Mouse (Mus musculus): ENCODE data around the gene Cog1. TPM values are rescaled to one million over a fixed set of nuclear protein-coding genes. Genes with fewer than 3 reads are reported as not detected.
A peak's percentile ranks its signal among the peaks of the same experiment; 100 is the strongest.

Cog1 gene
- polyA plus RNA-seq (2015; fragmentation: Nextera tagmentation; extraction: Ambion mirVana): 15.5 and 16.6 TPM in 2 replicates

GRCm38 (mm10) chr11:113648690-113649352, at the start of gene Cog1:
Gene Cog1, plus strand, starts transcription at chr11:113649169.
- no peaks in the 10 kb centered on the region for H3K9me3 ChIP-seq
- H3K4me1 ChIP-seq: peaks cover 25% of the 10 kb centered on the region
- H3K9ac ChIP-seq: peak within 1 kb of the TSS; percentile 97
- peaks cover 24% of the 10 kb centered on the region for H3K36me3 ChIP-seq
- H3K27me3 ChIP-seq (replicated peaks): no peaks in the 10 kb centered on the region
- no peak for ATAC-seq (ENCODE audit: extremely low read depth, insufficient number of reproducible peaks, low FRiP score, low TSS enrichment)
- H3K4me2 ChIP-seq: peak within 1 kb of the TSS; percentile 85
- peak within 1 kb of the TSS; percentile 91 for H3K4me3 ChIP-seq
- peak within 1 kb of the TSS; percentile 85 for H3K27ac ChIP-seq (replicated peaks)
- 41% methylated on average over 26 of the region's 26 CpGs for WGBS

- H3K36me3 ChIP-seq: no peaks in the 10 kb centered on the region
- H3K27me3 ChIP-seq (replicated peaks): no peaks in the 10 kb centered on the region
- no peak for ATAC-seq (ENCODE audit: extremely low read depth, insufficient number of reproducible peaks, low FRiP score, low TSS enrichment)
- no peaks in the 10 kb centered on the region for H3K4me1 ChIP-seq
- no peak overlapping the region for H3K4me3 ChIP-seq
- H3K9me3 ChIP-seq: 0 out of 2 replicates have a peak, but pooled peaks cover 2% of the 10 kb centered on the region
- H3K9ac ChIP-seq: no peak overlapping the region
- H3K4me2 ChIP-seq: no peak overlapping the region
- no peak overlapping the region for H3K27ac ChIP-seq (replicated peaks)
- 79% methylated on average over 18 of the region's 18 CpGs for WGBS
These were observed 48.3 kb upstream of the Cog1 start for GRCm38 (mm10) chr11:113600526-113601245.

GRCm38 (mm10) chr11:113601616-113602343, 47.2 kb upstream of the Cog1 start:
- H3K9ac ChIP-seq: no peak overlapping the region
- 0 out of 2 replicates have a peak, but pooled peaks cover 2% of the 10 kb centered on the region for H3K9me3 ChIP-seq
- ATAC-seq (ENCODE audit: extremely low read depth, insufficient number of reproducible peaks, low FRiP score, low TSS enrichment): no peak
- no peak overlapping the region for H3K4me3 ChIP-seq
- H3K36me3 ChIP-seq: 0 out of 2 replicates have a peak, but pooled peaks cover 3% of the 10 kb centered on the region
- no peak overlapping the region for H3K4me2 ChIP-seq
- H3K4me1 ChIP-seq: no peaks in the 10 kb centered on the region
- H3K27ac ChIP-seq (replicated peaks): no peak overlapping the region
- no peaks in the 10 kb centered on the region for H3K27me3 ChIP-seq (replicated peaks)
- 68% methylated on average over 12 of the region's 12 CpGs for WGBS

- H3K4me1 ChIP-seq: peaks cover 13% of the 10 kb centered on the region
- WGBS: 93% methylated on average over 12 of the region's 12 CpGs
- no peak overlapping the region for H3K27ac ChIP-seq (replicated peaks)
- 0 out of 2 replicates have a peak, but pooled peaks cover 2% of the 10 kb centered on the region for H3K9me3 ChIP-seq
- no peak overlapping the region for H3K4me3 ChIP-seq
- H3K4me2 ChIP-seq: no peak overlapping the region
- ATAC-seq (ENCODE audit: extremely low read depth, insufficient number of reproducible peaks, low FRiP score, low TSS enrichment): no peak
- 0 out of 2 replicates have a peak, but pooled peaks cover 3% of the 10 kb centered on the region for H3K36me3 ChIP-seq
- H3K9ac ChIP-seq: no peak overlapping the region
- H3K27me3 ChIP-seq (replicated peaks): no peaks in the 10 kb centered on the region
These were observed 41.4 kb upstream of the Cog1 start for GRCm38 (mm10) chr11:113607556-113607955.

- Histone ChIP-seq H3K4me1 (peaks cover 15% of the 10 kb centered on the region), H3K36me3 (0 out of 2 replicates have a peak, but pooled peaks cover 3% of the 10 kb centered on the region), H3K9me3 (no peaks in the 10 kb centered on the region), H3K4me3 (no peak overlapping the region), H3K27ac (replicated peaks) (no peak overlapping the region), H3K4me2 (no peak overlapping the region), H3K9ac (no peak overlapping the region), H3K27me3 (replicated peaks) (0 out of 2 replicates have a peak, but pooled peaks cover 8% of the 10 kb centered on the region)
- ATAC-seq (ENCODE audit: extremely low read depth, insufficient number of reproducible peaks, low FRiP score, low TSS enrichment): no peak
- 71% methylated on average over 5 of the region's 5 CpGs for WGBS
These were observed 39.4 kb upstream of the Cog1 start for GRCm38 (mm10) chr11:113609581-113609980.

- Histone ChIP-seq H3K36me3 (0 out of 2 replicates have a peak, but pooled peaks cover 3% of the 10 kb centered on the region), H3K27me3 (replicated peaks) (peaks cover 9% of the 10 kb centered on the region; the same call in 1 of the 2 replicates), H3K9ac (no peak overlapping the region), H3K27ac (replicated peaks) (no peak overlapping the region), H3K4me3 (no peak overlapping the region), H3K4me1 (peaks cover 15% of the 10 kb centered on the region), H3K9me3 (no peaks in the 10 kb centered on the region), H3K4me2 (no peak overlapping the region)
- WGBS: 71% methylated on average over 5 of the region's 5 CpGs
- ATAC-seq (ENCODE audit: extremely low read depth, insufficient number of reproducible peaks, low FRiP score, low TSS enrichment): no peak
These were observed 38.7 kb upstream of the Cog1 start for GRCm38 (mm10) chr11:113610266-113610665.

GRCm38 (mm10) chr11:113611112-113611646, 37.8 kb upstream of the Cog1 start:
- 0 out of 2 replicates have a peak, but pooled peaks cover 1% of the 10 kb centered on the region for H3K36me3 ChIP-seq
- H3K9me3 ChIP-seq: no peaks in the 10 kb centered on the region
- H3K9ac ChIP-seq: no peak overlapping the region; the same call in 1 of the 2 replicates
- 82% methylated on average over 10 of the region's 10 CpGs for WGBS
- peak overlapping the region; percentile 68 for H3K4me2 ChIP-seq
- peaks cover 15% of the 10 kb centered on the region for H3K4me1 ChIP-seq
- H3K27me3 ChIP-seq (replicated peaks): peaks cover 18% of the 10 kb centered on the region; the same call in 1 of the 2 replicates
- no peak overlapping the region for H3K27ac ChIP-seq (replicated peaks)
- ATAC-seq (ENCODE audit: extremely low read depth, insufficient number of reproducible peaks, low FRiP score, low TSS enrichment): no peak
- no peak overlapping the region for H3K4me3 ChIP-seq

- Histone ChIP-seq H3K4me1 (peaks cover 15% of the 10 kb centered on the region), H3K4me2 (peak overlapping the region; percentile 68), H3K4me3 (peak overlapping the region; percentile 38), H3K36me3 (no peaks in the 10 kb centered on the region), H3K27me3 (replicated peaks) (peaks cover 18% of the 10 kb centered on the region; the same call in 1 of the 2 replicates), H3K27ac (replicated peaks) (no peak overlapping the region), H3K9ac (peak overlapping the region; percentile 58), H3K9me3 (no peaks in the 10 kb centered on the region)
- no peak for ATAC-seq (ENCODE audit: extremely low read depth, insufficient number of reproducible peaks, low FRiP score, low TSS enrichment)
- 12% methylated on average over 24 of the region's 24 CpGs for WGBS
These were observed 37.0 kb upstream of the Cog1 start for GRCm38 (mm10) chr11:113611664-113612611.

- Histone ChIP-seq H3K4me2 (no peak overlapping the region), H3K4me1 (peaks cover 27% of the 10 kb centered on the region), H3K27ac (replicated peaks) (no peak overlapping the region), H3K9me3 (no peaks in the 10 kb centered on the region), H3K27me3 (replicated peaks) (peaks cover 40% of the 10 kb centered on the region), H3K9ac (no peak overlapping the region), H3K4me3 (no peak overlapping the region), H3K36me3 (no peaks in the 10 kb centered on the region)
- ATAC-seq (ENCODE audit: extremely low read depth, insufficient number of reproducible peaks, low FRiP score, low TSS enrichment): no peak
- 64% methylated on average over 6 of the region's 6 CpGs for WGBS
These were observed 34.5 kb upstream of the Cog1 start for GRCm38 (mm10) chr11:113614476-113614875.
